ENCODE assay signal across 15 mouse cellular contexts in genomic region chr19:48116689-48117088, GRCm38 (mm10).
DNase-seq lines count a peak whose midpoint lies in the region; ATAC-seq and TF ChIP-seq lines count a peak whose summit lies in the region.
"Had no signal": no experiment of that assay in that cellular context is flagged by ENCODE, and none has a peak within 500 bp of the region (broad histone marks: within the 10 kb centered on the region; RNA-seq: fewer than 3 reads in every experiment).

No protein-coding gene starts in this region.

- TF ChIP-seq CTCF in kidney, postnatal 0 days (IDR thresholded peaks at IDR 0.05; ENCODE audit: low read depth): no peak

- H3K4me3 ChIP-seq in kidney, postnatal 0 days (replicated peaks; ENCODE audit: low read depth, low read length): no peak overlapping the region
- no peak overlapping the region for H3K4me3 ChIP-seq in neural tube, embryonic 15.5 days (replicated peaks)
- H3K4me3 ChIP-seq in embryonic facial prominence, embryonic 10.5 days: no peak overlapping the region
- no peak overlapping the region for H3K4me3 ChIP-seq in forebrain, embryonic 16.5 days (replicated peaks; ENCODE audit: low read length)
- H3K4me3 ChIP-seq: hindbrain, embryonic 13.5 days; intestine, embryonic 15.5 days; limb, embryonic 12.5 days had no signal

- H3K9ac ChIP-seq in kidney, postnatal 0 days (ENCODE audit: low read depth, low read length): no peak overlapping the region
- no peak overlapping the region for H3K9ac ChIP-seq in neural tube, embryonic 15.5 days (replicated peaks)
- H3K9ac ChIP-seq in forebrain, embryonic 16.5 days (replicated peaks; ENCODE audit: low read depth, low read length): no peak overlapping the region
- H3K9ac ChIP-seq: hindbrain, embryonic 13.5 days; intestine, embryonic 15.5 days; limb, embryonic 12.5 days; liver, embryonic 14.5 days had no signal

- no peaks in the 10 kb centered on the region for H3K9me3 ChIP-seq in kidney, postnatal 0 days (replicated peaks; ENCODE audit: low read length)
- no peaks in the 10 kb centered on the region for H3K9me3 ChIP-seq in neural tube, embryonic 15.5 days (replicated peaks)
- H3K9me3 ChIP-seq in embryonic facial prominence, embryonic 10.5 days: no peaks in the 10 kb centered on the region
- H3K9me3 ChIP-seq in forebrain, embryonic 16.5 days (ENCODE audit: control insufficient read depth, low read length): no peaks in the 10 kb centered on the region
- H3K9me3 ChIP-seq: hindbrain, embryonic 13.5 days; intestine, embryonic 15.5 days; limb, embryonic 12.5 days had no signal

- no peaks in the 10 kb centered on the region for H3K4me1 ChIP-seq in kidney, postnatal 0 days (replicated peaks; ENCODE audit: insufficient read depth, low read length)
- peaks cover 18% of the 10 kb centered on the region for H3K4me1 ChIP-seq in neural tube, embryonic 15.5 days
- H3K4me1 ChIP-seq in embryonic facial prominence, embryonic 10.5 days: peaks cover 3% of the 10 kb centered on the region; the same call in 1 of the 2 replicates
- H3K4me1 ChIP-seq in forebrain, embryonic 16.5 days (replicated peaks; ENCODE audit: control insufficient read depth, insufficient read depth, low read length): peaks cover 5% of the 10 kb centered on the region; the same call in 1 of the 2 replicates
- H3K4me1 ChIP-seq: intestine, embryonic 15.5 days had no signal

- H3K27me3 ChIP-seq in kidney, postnatal 0 days (ENCODE audit: insufficient read depth, low read length): no peaks in the 10 kb centered on the region
- no peaks in the 10 kb centered on the region for H3K27me3 ChIP-seq in neural tube, embryonic 15.5 days (replicated peaks)
- H3K27me3 ChIP-seq in embryonic facial prominence, embryonic 10.5 days (replicated peaks; ENCODE audit: low read depth, poor library complexity, severe bottlenecking): no peaks in the 10 kb centered on the region
- H3K27me3 ChIP-seq in forebrain, embryonic 16.5 days (replicated peaks; ENCODE audit: control insufficient read depth, insufficient read depth, low read length): no peaks in the 10 kb centered on the region
- H3K27me3 ChIP-seq: hindbrain, embryonic 13.5 days; intestine, embryonic 15.5 days had no signal

- H3K27ac ChIP-seq in kidney, postnatal 0 days: no peak overlapping the region
- H3K27ac ChIP-seq in neural tube, embryonic 15.5 days (replicated peaks): no peak overlapping the region
- no peak overlapping the region for H3K27ac ChIP-seq in embryonic facial prominence, embryonic 10.5 days (replicated peaks)
- H3K27ac ChIP-seq in forebrain, embryonic 16.5 days (ENCODE audit: low read length): no peak overlapping the region
- H3K27ac ChIP-seq: hindbrain, embryonic 13.5 days; intestine, embryonic 15.5 days; limb, embryonic 12.5 days; liver, embryonic 14.5 days had no signal

- DNase-seq in kidney, postnatal 0 days (ENCODE audit: low spot score): peak; percentile 57
- DNase-seq in kidney, postnatal 36 days: no peak
- DNase-seq in neural tube, embryonic 10.5 days (ENCODE audit: extremely low spot score, low spot score): peak; percentile 39
- peak; percentile 52 for DNase-seq in embryonic facial prominence, embryonic 10.5 days (ENCODE audit: low spot score)
- DNase-seq in frontal cortex, postnatal 10 days (ENCODE audit: low spot score in 2 of 2): no peak
- DNase-seq: cerebellum, adult 18-20 months; gastrocnemius, postnatal 14 days; heart, adult 18-20 months; kidney, postnatal 14 days had no signal

- H3K36me3 ChIP-seq in kidney, postnatal 0 days (ENCODE audit: insufficient read depth, low read length): no peaks in the 10 kb centered on the region
- no peaks in the 10 kb centered on the region for H3K36me3 ChIP-seq in neural tube, embryonic 15.5 days
- H3K36me3 ChIP-seq in embryonic facial prominence, embryonic 10.5 days (replicated peaks): no peaks in the 10 kb centered on the region
- no peaks in the 10 kb centered on the region for H3K36me3 ChIP-seq in forebrain, embryonic 16.5 days (ENCODE audit: control insufficient read depth, insufficient read depth)
- H3K36me3 ChIP-seq: hindbrain, embryonic 13.5 days; intestine, embryonic 15.5 days; limb, embryonic 12.5 days had no signal

- no peak overlapping the region for H3K4me2 ChIP-seq in kidney, postnatal 0 days (ENCODE audit: low read length)
- H3K4me2 ChIP-seq in neural tube, embryonic 15.5 days: no peak overlapping the region
- H3K4me2 ChIP-seq in forebrain, embryonic 16.5 days (ENCODE audit: low read length): no peak overlapping the region
- H3K4me2 ChIP-seq: hindbrain, embryonic 13.5 days; intestine, embryonic 15.5 days; limb, embryonic 12.5 days had no signal

- WGBS in kidney, postnatal 0 days: 7% methylated on average over 4 of the region's 4 CpGs
- 16% methylated on average over 4 of the region's 4 CpGs for WGBS in neural tube, embryonic 15.5 days
- 13% methylated on average over 4 of the region's 4 CpGs for WGBS in embryonic facial prominence, embryonic 10.5 days
- 18% methylated on average over 4 of the region's 4 CpGs for WGBS in forebrain, embryonic 16.5 days

- no peak for ATAC-seq in kidney, postnatal 0 days (replicated peaks; ENCODE audit: low FRiP score, low read depth)
- ATAC-seq in neural tube, embryonic 15.5 days (ENCODE audit: low FRiP score): no peak
- ATAC-seq in forebrain, embryonic 16.5 days: no peak
- ATAC-seq: intestine, embryonic 15.5 days had no signal

Comparison
In these comparisons a context has a peak if more than half of its experiments do, and no peak if none do; other contexts are left out.
1. DNase-seq: peak in kidney, postnatal 0 days (single experiment), neural tube, embryonic 10.5 days (single experiment) and embryonic facial prominence, embryonic 10.5 days (single experiment); none in kidney, postnatal 36 days (0 of 2) and frontal cortex, postnatal 10 days (0 of 2).